Mouse (Mus musculus) C3H10T1/2 (cell line): ENCODE results near the gene Gm765. TPM values are rescaled to one million over a fixed set of nuclear protein-coding genes. Genes with fewer than 3 reads are reported as not detected.

Source experiments
- polyA plus RNA-seq, 2 experiments: library from polyadenylated mRNA; unstranded; fragments of >200 nt; fragmentation: generic; extraction: Trizol; gene quantifications; one replicate each; pipeline ENCODE4 v1.2.1; 2012; ENCODE audit warnings: missing spikeins in 2 of 2

Gene Gm765
- under 1 TPM in 1 of 2 experiments, not detected in 1; 0.06 TPM for polyA plus RNA-seq

GRCm38 (mm10) chr6:98342654-98343053 is at the start of gene Gm765:
Gene Gm765 (minus strand): TSS chr6:98342754.

